ENCODE assay signal across 26 mouse cellular contexts in genomic region chr17:9398551-9398950, GRCm38 (mm10). TPM values are rescaled to one million over a fixed set of nuclear protein-coding genes. Genes with fewer than 3 reads are reported as not detected.
DNase-seq lines count a peak whose midpoint lies in the region; ATAC-seq lines count a peak whose summit lies in the region.
"Had no signal": no experiment of that assay in that cellular context is flagged by ENCODE, and none has a peak within 500 bp of the region (broad histone marks: within the 10 kb centered on the region; RNA-seq: fewer than 3 reads in every experiment).

No protein-coding gene starts in this region.

- no peaks in the 10 kb centered on the region for H3K9me3 ChIP-seq in forebrain, embryonic 14.5 days (replicated peaks; ENCODE audit: control insufficient read depth, low read length)
- no peaks in the 10 kb centered on the region for H3K9me3 ChIP-seq in forebrain, embryonic 10.5 days
- H3K9me3 ChIP-seq: embryonic facial prominence, embryonic 15.5 days; G1E; hindbrain, embryonic 13.5 days had no signal

- ATAC-seq in forebrain, embryonic 14.5 days = peak; percentile 50; the same call in 1 of the 2 replicates
- ATAC-seq: CD4-positive, CD25-positive, alpha-beta regulatory T cell, adult 4 months; hindbrain, postnatal 0 days had no signal

- peaks cover 5% of the 10 kb centered on the region; the same call in 1 of the 2 replicates for H3K4me1 ChIP-seq in forebrain, embryonic 14.5 days (ENCODE audit: control insufficient read depth, insufficient read depth, low read length)
- H3K4me1 ChIP-seq in forebrain, embryonic 10.5 days = peaks cover 4% of the 10 kb centered on the region; the same call in 1 of the 2 replicates
- H3K4me1 ChIP-seq: embryonic facial prominence, embryonic 15.5 days; hindbrain, embryonic 13.5 days had no signal

- H3K9ac ChIP-seq in forebrain, embryonic 14.5 days (ENCODE audit: low read length) = no peak overlapping the region
- H3K9ac ChIP-seq: embryonic facial prominence, embryonic 15.5 days; hindbrain, embryonic 13.5 days had no signal

- WGBS in forebrain, embryonic 14.5 days = 1% methylated on average over 4 of the region's 4 CpGs
- whole genome bisulfite sequencing in forebrain, embryonic 10.5 days = 16% methylated on average over 4 of the region's 4 CpGs

- no peaks in the 10 kb centered on the region for H3K27me3 ChIP-seq in forebrain, embryonic 14.5 days (replicated peaks; ENCODE audit: control insufficient read depth, insufficient read depth, low read length)
- H3K27me3 ChIP-seq in forebrain, embryonic 10.5 days (ENCODE audit: poor library complexity, severe bottlenecking) = no peaks in the 10 kb centered on the region
- H3K27me3 ChIP-seq: embryonic facial prominence, embryonic 15.5 days; hindbrain, embryonic 13.5 days had no signal

- H3K4me2 ChIP-seq in forebrain, embryonic 14.5 days (ENCODE audit: low read length) = no peak overlapping the region
- H3K4me2 ChIP-seq: embryonic facial prominence, embryonic 15.5 days; hindbrain, embryonic 13.5 days had no signal

- H3K4me3 ChIP-seq in forebrain, embryonic 14.5 days (ENCODE audit: low read depth, low read length) = no peak overlapping the region
- no peak overlapping the region for H3K4me3 ChIP-seq in forebrain, embryonic 10.5 days
- H3K4me3 ChIP-seq: embryonic facial prominence, embryonic 15.5 days; erythroblast, embryonic 14.5 days; hindbrain, embryonic 13.5 days had no signal

- no peaks in the 10 kb centered on the region for H3K36me3 ChIP-seq in forebrain, embryonic 14.5 days (ENCODE audit: control insufficient read depth, insufficient read depth, low read length)
- no peaks in the 10 kb centered on the region for H3K36me3 ChIP-seq in forebrain, embryonic 10.5 days (replicated peaks)
- H3K36me3 ChIP-seq: embryonic facial prominence, embryonic 15.5 days; G1E; hindbrain, embryonic 13.5 days had no signal

- H3K27ac ChIP-seq in forebrain, embryonic 14.5 days (ENCODE audit: low read depth, low read length) = no peak overlapping the region; the same call in 1 of the 2 replicates
- no peak overlapping the region for H3K27ac ChIP-seq in forebrain, embryonic 10.5 days
- H3K27ac ChIP-seq: embryonic facial prominence, embryonic 15.5 days; hindbrain, embryonic 13.5 days; hindbrain, postnatal 0 days had no signal

- peak; percentile 9 for DNase-seq in adrenal gland, adult 2 months
- no peak for DNase-seq in adrenal gland, postnatal 14 days
- peak; percentile 56 for DNase-seq in forebrain, embryonic 14.5 days (ENCODE audit: low spot score)
- DNase-seq in forebrain, embryonic 10.5 days (ENCODE audit: extremely low spot score, low spot score) = no peak
- peak; percentile 85 for DNase-seq in Muller cell, postnatal 12 days (ENCODE audit: inconsistent ontology term)
- DNase-seq in retina, embryonic 14.5 days (ENCODE audit: low spot score) = peak; percentile 11
- DNase-seq in spleen, postnatal 14 days (ENCODE audit: low spot score in 2 of 2) = no peak
- DNase-seq: B cell, adult 2 months; cerebellum, adult 18-20 months; cerebellum, adult 9-11 months; cerebellum, postnatal 36 days; gastrocnemius, postnatal 36 days; heart, adult 11 months; heart, postnatal 10 days; heart, postnatal 4 days; kidney, adult 11 months had no signal

RNA-seq across cellular contexts. Expression of gene Gm17728, which starts 23.3 kb away (rescaled TPM):
- not detected for total RNA-seq in adrenal gland, adult 2 months (2021)
- not detected in 2 replicates for polyA plus RNA-seq in adrenal gland, adult 2 months (2012; rRNA removed)
- not detected in 2 replicates for total RNA-seq in adrenal gland, postnatal 14 days (2021)
- not detected in 2 replicates for polyA plus RNA-seq in forebrain, embryonic 14.5 days (2014; fragmentation: Nextera tagmentation; extraction: Ambion mirVana)
- not detected in 2 replicates for polyA plus RNA-seq in forebrain, embryonic 10.5 days (2016; fragmentation: Nextera tagmentation; extraction: Ambion mirVana)
- total RNA-seq: adrenal gland, postnatal 4 days; G1E; gastrocnemius, adult 8-10 months; gastrocnemius, postnatal 36 days; heart, postnatal 10 days; heart, postnatal 4 days; hindbrain, postnatal 0 days had no signal
- polyA plus RNA-seq: CD4-positive, CD25-positive, alpha-beta regulatory T cell, adult 4 months; erythroblast, embryonic 14.5 days; G1E; heart, embryonic 14.5 days; hindbrain, embryonic 13.5 days; hindbrain, postnatal 0 days; intestine, embryonic 14.5 days had no signal

Comparison
In these comparisons a context has a peak if more than half of its experiments do, and no peak if none do; other contexts are left out.
1. DNase-seq: peak in adrenal gland, adult 2 months (single experiment), forebrain, embryonic 14.5 days (single experiment), Muller cell, postnatal 12 days (single experiment) and retina, embryonic 14.5 days (single experiment); none in adrenal gland, postnatal 14 days (single experiment), forebrain, embryonic 10.5 days (single experiment) and spleen, postnatal 14 days (0 of 2).